Mouse (Mus musculus) liver, postnatal 0 days (tissue): ENCODE measurements around the gene Gm20388.
"Not testable (repeated sequence)": the region's sequence is repeated elsewhere in the genome, so short reads cannot be mapped to it uniquely, and the experiment has no call there.

Experiments used
- CTCF ChIP-seq: sonication (generic); IDR thresholded peaks from 2 replicates; pipeline ENCODE4 v1.5.1; 2016; ENCODE audit warnings: antibody characterized with exemption, low read depth
- EP300 ChIP-seq: IDR thresholded peaks from 2 replicates; pipeline ENCODE4 v1.6.1; 2016; ENCODE audit warnings: antibody characterized with exemption, low read depth, mild to moderate bottlenecking

DNA sequence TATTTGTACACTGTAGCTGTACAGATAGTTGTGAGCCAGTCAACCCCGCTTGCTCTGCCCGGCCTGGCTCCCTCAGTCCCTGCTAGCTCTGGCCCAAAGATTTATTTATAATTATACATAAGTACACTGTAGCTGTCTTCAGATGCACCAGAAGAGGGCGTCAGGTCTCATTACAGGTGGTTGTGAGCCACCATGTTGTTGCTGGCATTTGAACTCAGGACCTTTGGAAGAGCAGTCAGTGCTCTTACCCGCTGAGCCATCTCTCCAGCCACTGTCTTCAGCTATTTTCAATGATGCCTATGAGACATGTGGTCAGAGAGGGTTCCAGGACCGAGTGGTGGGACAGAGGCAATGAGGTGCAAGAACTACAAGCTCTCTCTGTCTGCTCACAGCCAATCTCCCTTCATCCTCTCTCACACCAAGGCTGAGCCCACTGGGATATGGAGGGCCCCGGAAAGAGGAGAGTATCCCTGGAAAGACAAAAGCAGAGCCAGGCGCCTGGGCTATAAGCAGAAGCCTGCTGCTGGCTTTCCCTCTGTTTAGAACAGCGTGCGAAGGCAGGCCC, 1757.4 kb downstream of the Gm20388 start:
- not testable (repeated sequence) for TF ChIP-seq EP300, CTCF
